Mouse (Mus musculus): ENCODE measurements at regions not wholly inside any gene's neighbourhood (a gene's known extent, or its start where the extent isn't known, plus 50 kb on each side); places are given as distances from the start of the nearest gene placed in this dataset.
"Not testable (repeated sequence)": the region's sequence is repeated elsewhere in the genome, so short reads cannot be mapped to it uniquely, and the experiment has no call there.

GRCm38 (mm10) chr3:79002173-79002848 is 284.0 kb downstream of the Rapgef2 start:
- TF ChIP-seq CTCF (conservative IDR thresholded peaks at IDR 0.05): no peak
- no peak for DNase-seq (ENCODE audit: low spot score in 2 of 2)
- Histone ChIP-seq H3K27ac (no peak overlapping the region), H3K4me3 (no peak overlapping the region)

- no peak overlapping the region for H3K27ac ChIP-seq
- no peak for TF ChIP-seq CTCF (conservative IDR thresholded peaks at IDR 0.05)
- H3K4me3 ChIP-seq: no peak overlapping the region
- no peak for DNase-seq (ENCODE audit: low spot score in 2 of 2)
These were observed 284.6 kb downstream of the Rapgef2 start for GRCm38 (mm10) chr3:79001754-79002153.

GRCm38 (mm10) chr3:79000293-79000692 is 286.0 kb downstream of the Rapgef2 start:
- no peak overlapping the region for H3K27ac ChIP-seq
- DNase-seq (ENCODE audit: low spot score in 2 of 2): no peak
- no peak for TF ChIP-seq CTCF (conservative IDR thresholded peaks at IDR 0.05)
- no peak overlapping the region for H3K4me3 ChIP-seq

GRCm38 (mm10) chr3:78999803-79000202 is 286.5 kb downstream of the Rapgef2 start:
- no peak for TF ChIP-seq CTCF (conservative IDR thresholded peaks at IDR 0.05)
- H3K4me3 ChIP-seq: no peak overlapping the region
- H3K27ac ChIP-seq: no peak overlapping the region
- DNase-seq (ENCODE audit: low spot score in 2 of 2): no peak

- H3K4me3 ChIP-seq: no peak overlapping the region
- peak overlapping the region; percentile 75 for H3K27ac ChIP-seq
- no peak for DNase-seq (ENCODE audit: low spot score in 2 of 2)
- TF ChIP-seq CTCF (conservative IDR thresholded peaks at IDR 0.05): no peak
These were observed 298.2 kb downstream of the Rapgef2 start for GRCm38 (mm10) chr3:78988120-78988519.

GRCm38 (mm10) chr3:78986726-78987125 is 299.6 kb downstream of the Rapgef2 start:
- H3K27ac ChIP-seq: no peak overlapping the region
- TF ChIP-seq CTCF (conservative IDR thresholded peaks at IDR 0.05): 0 out of 2 replicates have a peak, but pooled peaks have one; percentile 15
- no peak for DNase-seq (ENCODE audit: low spot score in 2 of 2)
- no peak overlapping the region for H3K4me3 ChIP-seq

GRCm38 (mm10) chr3:78981057-78981456 is 305.3 kb downstream of the Rapgef2 start:
- TF ChIP-seq CTCF (conservative IDR thresholded peaks at IDR 0.05): no peak
- DNase-seq (ENCODE audit: low spot score in 2 of 2): no peak
- Histone ChIP-seq H3K27ac (no peak overlapping the region), H3K4me3 (no peak overlapping the region)

GRCm38 (mm10) chr3:78978781-78979180 is 307.5 kb downstream of the Rapgef2 start:
- H3K4me3 ChIP-seq: no peak overlapping the region
- peak overlapping the region; percentile 1; the same call in 1 of the 2 replicates for H3K27ac ChIP-seq
- DNase-seq (ENCODE audit: low spot score in 2 of 2): peak in 1 of 2 experiments; percentile 34
- TF ChIP-seq CTCF (conservative IDR thresholded peaks at IDR 0.05): no peak

GRCm38 (mm10) chr3:78966683-78967549 is 319.4 kb downstream of the Rapgef2 start:
- peak overlapping the region; percentile 87 for H3K27ac ChIP-seq
- peak overlapping the region; percentile 56 for H3K4me3 ChIP-seq
- DNase-seq (ENCODE audit: low spot score in 2 of 2): not testable (repeated sequence)

GRCm38 (mm10) chr3:78964231-78964858 is 322.0 kb downstream of the Rapgef2 start:
- no peak for TF ChIP-seq CTCF (conservative IDR thresholded peaks at IDR 0.05)
- no peak overlapping the region for H3K27ac ChIP-seq
- H3K4me3 ChIP-seq: no peak overlapping the region
- DNase-seq (ENCODE audit: low spot score in 2 of 2): no peak

GRCm38 (mm10) chr3:78958781-78959180 is 327.5 kb downstream of the Rapgef2 start:
- peak; percentile 39 to 40 for DNase-seq (ENCODE audit: low spot score in 2 of 2)
- no peak overlapping the region for H3K4me3 ChIP-seq
- H3K27ac ChIP-seq: no peak overlapping the region
- TF ChIP-seq CTCF (conservative IDR thresholded peaks at IDR 0.05): peak; percentile 97

GRCm38 (mm10) chr3:78955364-78955763 is 331.0 kb downstream of the Rapgef2 start:
- no peak for TF ChIP-seq CTCF (conservative IDR thresholded peaks at IDR 0.05)
- no peak for DNase-seq (ENCODE audit: low spot score in 2 of 2)

GRCm38 (mm10) chr3:78949385-78949784 is 336.9 kb downstream of the Rapgef2 start:
- H3K27ac ChIP-seq; DNase-seq (ENCODE audit: low spot score in 2 of 2): not testable (repeated sequence)

More at GRCm38 (mm10) chr3:78955364-78955763, 331.0 kb downstream of the Rapgef2 start:
- no peak overlapping the region for H3K27ac ChIP-seq
- no peak overlapping the region for H3K4me3 ChIP-seq

More at GRCm38 (mm10) chr3:78949385-78949784, 336.9 kb downstream of the Rapgef2 start:
- peak; percentile 24; the same call in 1 of the 2 replicates for TF ChIP-seq CTCF (conservative IDR thresholded peaks at IDR 0.05)
- H3K4me3 ChIP-seq: not testable (repeated sequence)

All from layer of hippocampus, adult 2 months (tissue).